Mouse (Mus musculus): ENCODE data around the gene Psmg3.
A peak's percentile ranks its signal among the peaks of the same experiment; 100 is the strongest.

Gene Psmg3

GRCm38 (mm10) chr5:139816445-139816844, 10.2 kb downstream of the Psmg3 start:
- no peak for DNase-seq (ENCODE audit: extremely low read depth, low read depth, low spot score)

- no peak for DNase-seq (ENCODE audit: extremely low read depth, low read depth, low spot score)
These were observed 10.7 kb downstream of the Psmg3 start for GRCm38 (mm10) chr5:139815964-139816363.

- DNase-seq (ENCODE audit: extremely low read depth, low read depth, low spot score): no peak
These were observed 12.7 kb downstream of the Psmg3 start for GRCm38 (mm10) chr5:139813963-139814381.

- DNase-seq (ENCODE audit: extremely low read depth, low read depth, low spot score): no peak
These were observed 13.6 kb downstream of the Psmg3 start for GRCm38 (mm10) chr5:139813126-139813490.

GRCm38 (mm10) chr5:139812398-139813125, 14.1 kb downstream of the Psmg3 start:
- no peak for DNase-seq (ENCODE audit: extremely low read depth, low read depth, low spot score)

GRCm38 (mm10) chr5:139811677-139812397, 14.8 kb downstream of the Psmg3 start:
- peak; percentile 50 for DNase-seq (ENCODE audit: extremely low read depth, low read depth, low spot score)

GRCm38 (mm10) chr5:139809397-139809796, 17.3 kb downstream of the Psmg3 start:
- DNase-seq (ENCODE audit: extremely low read depth, low read depth, low spot score): no peak

GRCm38 (mm10) chr5:139805924-139806323, 20.8 kb downstream of the Psmg3 start:
- DNase-seq (ENCODE audit: extremely low read depth, low read depth, low spot score): no peak

- no peak for DNase-seq (ENCODE audit: extremely low read depth, low read depth, low spot score)
These were observed 22.0 kb downstream of the Psmg3 start for GRCm38 (mm10) chr5:139804573-139805111.

GRCm38 (mm10) chr5:139804107-139804551, 22.6 kb downstream of the Psmg3 start:
- DNase-seq (ENCODE audit: extremely low read depth, low read depth, low spot score): no peak

- DNase-seq (ENCODE audit: extremely low read depth, low read depth, low spot score): no peak
These were observed 23.0 kb downstream of the Psmg3 start for GRCm38 (mm10) chr5:139803601-139804102.

- DNase-seq (ENCODE audit: extremely low read depth, low read depth, low spot score): no peak
These were observed 23.5 kb downstream of the Psmg3 start for GRCm38 (mm10) chr5:139803165-139803564.

GRCm38 (mm10) chr5:139801880-139802279, 24.8 kb downstream of the Psmg3 start:
- DNase-seq (ENCODE audit: extremely low read depth, low read depth, low spot score): no peak

GRCm38 (mm10) chr5:139801231-139801630, 25.5 kb downstream of the Psmg3 start:
- DNase-seq (ENCODE audit: extremely low read depth, low read depth, low spot score): no peak

- no peak for DNase-seq (ENCODE audit: extremely low read depth, low read depth, low spot score)
These were observed 26.7 kb downstream of the Psmg3 start for GRCm38 (mm10) chr5:139799801-139800590.

- no peak for DNase-seq (ENCODE audit: extremely low read depth, low read depth, low spot score)
These were observed 27.6 kb downstream of the Psmg3 start for GRCm38 (mm10) chr5:139799041-139799440.

GRCm38 (mm10) chr5:139798168-139798900, 28.4 kb downstream of the Psmg3 start:
- DNase-seq (ENCODE audit: extremely low read depth, low read depth, low spot score): no peak

GRCm38 (mm10) chr5:139797473-139798167, 29.1 kb downstream of the Psmg3 start:
- no peak for DNase-seq (ENCODE audit: extremely low read depth, low read depth, low spot score)

GRCm38 (mm10) chr5:139796900-139797299, 29.8 kb downstream of the Psmg3 start:
- peak; percentile 50 for DNase-seq (ENCODE audit: extremely low read depth, low read depth, low spot score)
